Mouse (Mus musculus): ENCODE measurements at regions not wholly inside any gene's neighbourhood (a gene's known extent, or its start where the extent isn't known, plus 50 kb on each side); places are given as distances from the start of the nearest gene placed in this dataset.

GRCm38 (mm10) chr7:37215498-37215897 lies 517.6 kb downstream of the Tshz3 start:
- DNase-seq (ENCODE audit: low spot score), result no peak
- Histone ChIP-seq H3K27ac (no peak overlapping the region), H3K36me3 (no peaks in the 10 kb centered on the region), H3K27me3 (ENCODE audit: insufficient read depth, poor library complexity, severe bottlenecking) (no peaks in the 10 kb centered on the region), H3K4me3 (no peak overlapping the region), H3K9me3 (no peaks in the 10 kb centered on the region), H3K4me1 (peaks cover 11% of the 10 kb centered on the region)
- WGBS, result 83% methylated on average over 6 of the region's 6 CpGs

GRCm38 (mm10) chr7:37220476-37220875 lies 522.6 kb downstream of the Tshz3 start:
- WGBS, result 86% methylated on average over 5 of the region's 5 CpGs
- Histone ChIP-seq H3K4me1 (no peaks in the 10 kb centered on the region), H3K27ac (no peak overlapping the region), H3K4me3 (no peak overlapping the region), H3K36me3 (no peaks in the 10 kb centered on the region), H3K9me3 (no peaks in the 10 kb centered on the region), H3K27me3 (ENCODE audit: insufficient read depth, poor library complexity, severe bottlenecking) (no peaks in the 10 kb centered on the region)
- no peak for DNase-seq (ENCODE audit: low spot score)

GRCm38 (mm10) chr7:37226423-37226822 lies 528.5 kb downstream of the Tshz3 start:
- Histone ChIP-seq H3K4me3 (no peak overlapping the region), H3K27me3 (ENCODE audit: insufficient read depth, poor library complexity, severe bottlenecking) (no peaks in the 10 kb centered on the region), H3K4me1 (peaks cover 5% of the 10 kb centered on the region; the same call in 1 of the 2 replicates), H3K36me3 (no peaks in the 10 kb centered on the region), H3K27ac (no peak overlapping the region), H3K9me3 (no peaks in the 10 kb centered on the region)
- no peak for DNase-seq (ENCODE audit: low spot score)
- WGBS, result 64% methylated on average over 3 of the region's 3 CpGs

- Histone ChIP-seq H3K27me3 (ENCODE audit: insufficient read depth, poor library complexity, severe bottlenecking) (no peaks in the 10 kb centered on the region; the same call in 1 of the 2 replicates), H3K9me3 (no peaks in the 10 kb centered on the region), H3K4me1 (peaks cover 5% of the 10 kb centered on the region; the same call in 1 of the 2 replicates), H3K36me3 (no peaks in the 10 kb centered on the region), H3K4me3 (no peak overlapping the region), H3K27ac (no peak overlapping the region)
- no peak for DNase-seq (ENCODE audit: low spot score)
- 64% methylated on average over 6 of the region's 6 CpGs for WGBS
Measured at GRCm38 (mm10) chr7:37230641-37231347, 532.9 kb downstream of the Tshz3 start.

GRCm38 (mm10) chr7:37240832-37241231 lies 532.6 kb downstream of the Zfp536 start:
- Histone ChIP-seq H3K4me3 (no peak overlapping the region), H3K36me3 (no peaks in the 10 kb centered on the region), H3K27ac (no peak overlapping the region), H3K27me3 (ENCODE audit: insufficient read depth, poor library complexity, severe bottlenecking) (no peaks in the 10 kb centered on the region), H3K9me3 (no peaks in the 10 kb centered on the region), H3K4me1 (no peaks in the 10 kb centered on the region)
- no peak for DNase-seq (ENCODE audit: low spot score)
- WGBS, result 84% methylated on average over 6 of the region's 6 CpGs

- Histone ChIP-seq H3K9me3 (no peaks in the 10 kb centered on the region), H3K4me1 (no peaks in the 10 kb centered on the region), H3K4me3 (no peak overlapping the region), H3K27ac (no peak overlapping the region), H3K36me3 (no peaks in the 10 kb centered on the region), H3K27me3 (ENCODE audit: insufficient read depth, poor library complexity, severe bottlenecking) (no peaks in the 10 kb centered on the region)
- WGBS, result 69% methylated on average over 7 of the region's 7 CpGs
- DNase-seq (ENCODE audit: low spot score), result no peak
Measured at GRCm38 (mm10) chr7:37241781-37242180, 531.7 kb downstream of the Zfp536 start.

GRCm38 (mm10) chr7:37242476-37242875 lies 531.0 kb downstream of the Zfp536 start:
- 87% methylated on average over 8 of the region's 8 CpGs for WGBS

GRCm38 (mm10) chr7:37246156-37246555 lies 527.3 kb downstream of the Zfp536 start:
- H3K27me3 ChIP-seq (ENCODE audit: insufficient read depth, poor library complexity, severe bottlenecking), result no peaks in the 10 kb centered on the region
- H3K27ac ChIP-seq, result no peak overlapping the region
- no peaks in the 10 kb centered on the region for H3K4me1 ChIP-seq
- H3K4me3 ChIP-seq, result no peak overlapping the region
- no peak for DNase-seq (ENCODE audit: low spot score)
- H3K9me3 ChIP-seq, result no peaks in the 10 kb centered on the region
- no peaks in the 10 kb centered on the region for H3K36me3 ChIP-seq
- 86% methylated on average over 4 of the region's 4 CpGs for WGBS

More at GRCm38 (mm10) chr7:37242476-37242875, 531.0 kb downstream of the Zfp536 start:
- Histone ChIP-seq H3K27me3 (ENCODE audit: insufficient read depth, poor library complexity, severe bottlenecking) (no peaks in the 10 kb centered on the region), H3K27ac (no peak overlapping the region), H3K36me3 (no peaks in the 10 kb centered on the region), H3K4me1 (no peaks in the 10 kb centered on the region), H3K9me3 (no peaks in the 10 kb centered on the region), H3K4me3 (no peak overlapping the region)
- no peak for DNase-seq (ENCODE audit: low spot score)

GRCm38 (mm10) chr7:37254431-37254830 lies 519.0 kb downstream of the Zfp536 start:
- no peak overlapping the region for H3K27ac ChIP-seq
- DNase-seq (ENCODE audit: low spot score), result no peak
- H3K27me3 ChIP-seq (ENCODE audit: insufficient read depth, poor library complexity, severe bottlenecking), result no peaks in the 10 kb centered on the region
- no peaks in the 10 kb centered on the region for H3K36me3 ChIP-seq
- no peak overlapping the region for H3K4me3 ChIP-seq
- 78% methylated on average over 9 of the region's 9 CpGs for WGBS
- H3K4me1 ChIP-seq, result 0 out of 2 replicates have a peak, but pooled peaks cover 11% of the 10 kb centered on the region
- H3K9me3 ChIP-seq, result peaks cover 5% of the 10 kb centered on the region; the same call in 1 of the 2 replicates

GRCm38 (mm10) chr7:37255840-37256239 lies 517.6 kb downstream of the Zfp536 start:
- no peak for DNase-seq (ENCODE audit: low spot score)
- no peak overlapping the region for H3K4me3 ChIP-seq
- no peak overlapping the region for H3K27ac ChIP-seq
- peaks cover 5% of the 10 kb centered on the region; the same call in 1 of the 2 replicates for H3K9me3 ChIP-seq
- no peaks in the 10 kb centered on the region for H3K36me3 ChIP-seq
- H3K4me1 ChIP-seq, result 0 out of 2 replicates have a peak, but pooled peaks cover 11% of the 10 kb centered on the region
- H3K27me3 ChIP-seq (ENCODE audit: insufficient read depth, poor library complexity, severe bottlenecking), result no peaks in the 10 kb centered on the region
- WGBS, result 38% methylated on average over 3 of the region's 3 CpGs

GRCm38 (mm10) chr7:37259293-37259692 lies 514.1 kb downstream of the Zfp536 start:
- WGBS, result 42% methylated on average over 6 of the region's 6 CpGs
- Histone ChIP-seq H3K27ac (no peak overlapping the region), H3K27me3 (ENCODE audit: insufficient read depth, poor library complexity, severe bottlenecking) (no peaks in the 10 kb centered on the region), H3K4me1 (0 out of 2 replicates have a peak, but pooled peaks cover 9% of the 10 kb centered on the region), H3K36me3 (no peaks in the 10 kb centered on the region), H3K4me3 (no peak overlapping the region), H3K9me3 (no peaks in the 10 kb centered on the region)
- DNase-seq (ENCODE audit: low spot score), result no peak

- WGBS, result 47% methylated on average over 3 of the region's 3 CpGs
- DNase-seq (ENCODE audit: low spot score), result no peak
Measured at GRCm38 (mm10) chr7:37262846-37263245, 510.6 kb downstream of the Zfp536 start.

GRCm38 (mm10) chr7:37267404-37267803 lies 506.0 kb downstream of the Zfp536 start:
- no peaks in the 10 kb centered on the region for H3K4me1 ChIP-seq
- H3K4me3 ChIP-seq, result no peak overlapping the region
- H3K36me3 ChIP-seq, result no peaks in the 10 kb centered on the region
- H3K27ac ChIP-seq, result no peak overlapping the region
- no peak for DNase-seq (ENCODE audit: low spot score)
- no peaks in the 10 kb centered on the region for H3K27me3 ChIP-seq (ENCODE audit: insufficient read depth, poor library complexity, severe bottlenecking)
- H3K9me3 ChIP-seq, result 0 out of 2 replicates have a peak, but pooled peaks cover 4% of the 10 kb centered on the region
- WGBS, result 77% methylated on average over 4 of the region's 4 CpGs

More at GRCm38 (mm10) chr7:37262846-37263245, 510.6 kb downstream of the Zfp536 start:
- H3K36me3 ChIP-seq, result no peaks in the 10 kb centered on the region
- H3K4me1 ChIP-seq, result no peaks in the 10 kb centered on the region
- H3K27ac ChIP-seq, result no peak overlapping the region
- H3K27me3 ChIP-seq (ENCODE audit: insufficient read depth, poor library complexity, severe bottlenecking), result no peaks in the 10 kb centered on the region
- no peak overlapping the region for H3K4me3 ChIP-seq
- H3K9me3 ChIP-seq, result no peaks in the 10 kb centered on the region

Measured in heart, embryonic 10.5 days (tissue).